Mouse (Mus musculus): Measurements from ENCODE around the gene Faiml.
A peak's percentile ranks its signal among the peaks of the same experiment; 100 is the strongest.

Faiml gene

DNA sequence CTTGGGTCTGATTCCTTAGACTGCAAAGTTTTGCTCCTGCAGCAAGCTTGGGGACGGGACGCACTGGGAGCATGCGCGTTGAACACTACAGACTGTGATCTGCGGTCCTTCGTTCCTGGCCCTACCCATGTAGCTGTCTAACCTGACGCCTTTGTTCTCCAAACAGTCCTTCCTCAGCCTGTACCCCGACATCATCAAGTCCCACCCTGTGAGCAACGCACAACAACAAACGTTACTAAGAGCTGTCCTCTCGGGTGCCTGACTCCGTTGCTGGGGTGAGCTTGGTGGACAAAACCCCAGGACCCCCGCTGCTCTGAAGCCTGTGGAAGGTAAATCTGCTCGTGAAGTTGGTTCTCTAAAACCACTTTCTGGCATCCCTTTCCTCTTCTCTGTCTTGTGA is at the start of gene Faiml:
TSS of gene Faiml (minus strand) at position 101 of the 400 bp plus-strand sequence.
- DNase-seq, result no peak

GRCm38 (mm10) chr9:99258891-99259290 is 21.9 kb upstream of the Faiml start:
- no peak for DNase-seq

DNA sequence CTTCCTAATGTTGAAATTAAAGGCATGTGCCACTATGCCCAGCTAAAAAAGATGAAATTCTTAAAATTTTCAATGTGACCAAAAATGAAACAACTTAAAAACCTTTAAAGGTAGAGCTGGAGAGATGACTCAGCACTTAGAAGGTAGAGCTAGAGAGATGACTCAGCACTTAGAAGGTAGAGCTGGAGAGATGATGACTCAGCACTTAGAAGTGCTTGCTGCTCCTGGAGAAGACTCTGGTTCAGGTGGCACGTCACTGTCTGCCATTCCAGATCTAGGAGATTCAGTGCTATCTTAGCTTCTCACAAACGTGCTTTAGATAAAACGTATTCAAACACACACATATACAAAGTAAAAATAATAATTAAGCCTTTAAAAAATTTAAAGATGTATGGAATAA is 19.8 kb upstream of the Faiml start:
- DNase-seq, result no peak

- no peak for DNase-seq
Measured at GRCm38 (mm10) chr9:99256206-99256605, 19.2 kb upstream of the Faiml start.

GRCm38 (mm10) chr9:99253861-99254260 is 16.8 kb upstream of the Faiml start:
- no peak for DNase-seq

DNA sequence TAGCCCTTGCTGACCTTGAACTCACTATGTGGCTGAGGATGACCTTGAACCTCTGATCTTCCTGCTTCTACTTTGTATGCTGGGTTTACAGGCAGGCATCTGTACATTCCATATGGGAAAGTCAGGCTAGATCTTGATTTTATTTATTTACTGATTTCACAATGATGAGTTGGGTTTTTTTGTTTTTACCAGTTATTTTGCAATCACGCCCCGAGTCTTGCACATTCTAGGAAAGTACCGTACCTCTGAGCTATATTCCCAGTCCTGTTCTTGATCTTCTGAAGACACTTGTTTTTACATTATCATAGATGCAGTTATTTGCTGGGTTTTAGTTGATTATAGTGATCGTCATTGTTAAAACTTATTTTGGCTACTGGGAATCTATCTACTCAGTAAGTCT is 11.9 kb upstream of the Faiml start:
- no peak for DNase-seq

DNA sequence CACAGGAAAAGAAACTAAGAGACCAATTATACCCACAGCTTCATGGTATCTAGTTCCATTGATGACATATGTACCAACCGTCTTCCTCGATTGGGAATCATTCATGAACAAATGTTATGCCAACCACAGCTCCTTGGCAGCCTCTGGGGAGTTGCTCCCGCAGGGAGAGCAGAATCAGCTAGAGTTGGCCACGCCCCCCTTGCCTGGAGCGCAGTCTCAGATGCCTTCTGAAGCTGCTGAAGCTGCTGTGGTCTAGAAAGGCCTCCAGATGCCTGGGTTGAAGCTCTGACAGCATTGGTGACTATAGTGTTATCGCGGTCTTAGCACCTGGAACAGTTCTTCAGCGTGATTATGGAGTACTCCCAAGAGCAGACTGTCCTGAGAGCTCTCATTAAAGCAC is 11.3 kb upstream of the Faiml start:
- DNase-seq, result no peak

GRCm38 (mm10) chr9:99243895-99244293 is 6.9 kb upstream of the Faiml start:
- DNase-seq, result no peak

DNA sequence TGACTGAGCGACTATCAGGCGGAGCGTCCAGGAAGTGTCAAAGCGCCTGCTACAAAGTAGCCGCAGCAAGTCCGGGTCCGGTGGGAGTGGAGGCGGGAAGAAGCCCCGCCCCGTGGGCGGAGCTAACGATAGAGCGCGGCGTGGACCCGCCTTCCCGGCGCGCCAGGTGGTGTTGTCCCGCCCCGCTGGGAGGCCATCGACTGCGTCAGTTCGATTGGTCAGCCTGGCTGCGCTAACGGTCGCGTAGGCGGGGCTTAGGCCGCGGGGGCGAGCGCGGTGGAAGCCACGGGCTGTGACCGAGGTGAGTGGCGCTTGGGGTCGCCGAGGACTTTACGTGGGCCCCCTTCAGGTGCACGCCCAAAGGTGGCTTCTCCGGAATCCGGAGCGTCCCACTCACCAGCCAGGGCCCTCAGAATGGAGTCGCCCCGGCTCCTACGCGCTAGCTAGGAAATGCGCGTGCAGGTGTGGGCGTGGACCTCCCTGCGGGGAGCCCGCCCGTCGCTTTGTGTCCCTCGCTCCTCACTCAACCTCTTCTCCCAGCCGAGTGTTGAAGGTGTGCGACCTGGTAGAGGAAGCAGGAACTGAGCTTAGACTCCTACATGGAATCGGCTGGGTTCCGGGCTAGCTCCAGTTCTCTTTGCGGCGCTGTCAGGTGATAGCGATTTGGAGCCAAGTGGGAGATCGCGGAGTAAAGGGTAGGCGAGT is 6.3 kb upstream of the Faiml start, which contains the start of gene Cep70:
TSS of gene Cep70 (plus strand) at position 178 of the 705 bp plus-strand sequence.
- peak; percentile 96 for DNase-seq

DNA sequence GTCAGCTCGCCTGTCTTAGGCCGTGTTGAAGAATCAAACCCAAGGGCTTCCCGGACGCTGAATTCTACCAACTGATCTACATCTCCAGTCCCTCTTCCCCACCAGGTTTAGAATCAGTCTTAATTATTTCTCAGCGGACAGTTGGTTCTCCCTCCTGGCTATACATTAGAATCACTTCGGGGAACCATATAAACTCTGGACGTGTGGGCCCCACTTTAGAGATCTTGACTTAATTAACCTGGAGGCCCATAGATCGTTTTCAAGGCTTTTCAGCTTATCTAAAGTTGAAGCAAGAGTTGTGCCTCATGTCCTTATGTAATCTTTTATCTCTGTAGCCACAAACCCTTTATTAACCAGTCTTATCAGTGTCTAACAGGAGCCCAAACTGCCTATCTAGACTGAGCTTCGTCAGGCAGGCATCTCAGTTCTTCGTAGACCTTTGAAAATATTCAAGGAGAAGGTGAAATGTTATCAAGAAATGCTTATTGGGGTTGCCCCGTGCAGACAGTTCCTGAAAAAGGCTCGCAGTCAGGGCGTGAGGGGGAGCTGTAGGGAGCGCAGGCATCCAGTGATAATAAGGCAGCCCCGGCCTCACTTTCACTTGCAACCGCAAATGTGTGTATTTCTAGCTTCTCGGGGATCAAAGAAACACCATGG is 5.6 kb upstream of the Faiml start:
- no peak for DNase-seq

GRCm38 (mm10) chr9:99242035-99242434 is 5.0 kb upstream of the Faiml start:
- peak; percentile 46 for DNase-seq

DNA sequence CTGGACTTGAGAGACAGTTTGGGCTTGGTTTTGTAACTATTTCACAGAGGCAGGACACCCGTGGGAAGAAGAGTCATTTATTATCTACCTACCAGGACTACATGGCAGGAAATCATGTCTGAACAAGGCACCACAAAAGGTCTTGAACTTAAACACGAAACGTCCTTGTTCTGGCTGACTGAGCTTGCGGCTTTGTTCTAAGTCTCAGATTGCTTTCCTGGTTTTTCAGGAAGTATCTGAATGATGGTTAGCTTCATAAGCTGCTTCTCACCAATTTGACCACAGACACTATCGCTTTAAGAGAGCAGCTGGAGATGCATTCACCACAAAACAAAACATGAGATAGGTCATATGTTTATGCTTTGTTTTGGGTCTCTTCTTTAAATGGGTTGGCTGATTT is 3.5 kb upstream of the Faiml start:
- no peak for DNase-seq

DNA sequence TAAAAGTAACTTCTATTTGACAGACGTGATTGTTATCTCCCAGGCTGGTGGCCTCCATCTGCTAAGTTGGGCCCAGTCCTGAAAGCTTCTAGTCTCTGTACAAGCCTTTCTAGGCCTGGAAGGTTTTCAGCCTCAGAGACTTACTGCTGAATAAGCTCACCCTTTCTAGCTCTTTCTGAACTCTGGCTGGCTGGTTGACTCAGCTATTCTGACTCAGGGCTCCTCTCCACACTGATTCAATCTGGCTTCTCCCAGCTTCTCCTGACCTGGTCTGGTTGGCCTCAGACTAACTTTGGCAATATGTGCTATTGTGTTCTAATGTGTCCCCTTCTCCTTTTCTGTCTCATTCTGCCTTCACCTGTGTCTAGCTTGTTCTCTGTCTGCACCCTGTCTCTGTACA is 2.2 kb upstream of the Faiml start:
- no peak for DNase-seq

- DNase-seq, result no peak
Measured at GRCm38 (mm10) chr9:99238276-99238675, 1.2 kb upstream of the Faiml start.

- DNase-seq, result no peak
Measured at GRCm38 (mm10) chr9:99229450-99229849, 7.6 kb downstream of the Faiml start.

DNA sequence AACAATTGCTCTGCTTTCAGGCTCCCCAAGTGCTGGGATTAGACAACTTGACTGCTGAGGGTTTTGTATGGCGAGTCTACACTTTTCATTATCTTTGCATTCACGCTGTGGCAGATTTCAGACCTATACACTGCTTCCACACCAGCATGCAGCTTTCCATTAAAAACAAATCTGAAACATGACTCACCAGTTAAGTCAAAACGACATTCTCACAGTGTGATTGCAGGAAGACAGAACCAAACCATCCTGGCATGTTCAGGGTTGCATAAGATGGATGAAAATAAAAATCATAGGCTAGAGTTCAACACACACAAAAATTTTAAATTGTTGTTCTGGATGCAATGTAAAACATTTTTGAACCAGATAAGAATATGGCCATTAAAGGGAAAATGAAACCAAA is 12.5 kb downstream of the Faiml start:
- DNase-seq, result no peak

- DNase-seq, result no peak
Measured at GRCm38 (mm10) chr9:99221636-99222035, 15.4 kb downstream of the Faiml start.

- DNase-seq, result no peak
Measured at GRCm38 (mm10) chr9:99217999-99218719, 18.9 kb downstream of the Faiml start.

DNA sequence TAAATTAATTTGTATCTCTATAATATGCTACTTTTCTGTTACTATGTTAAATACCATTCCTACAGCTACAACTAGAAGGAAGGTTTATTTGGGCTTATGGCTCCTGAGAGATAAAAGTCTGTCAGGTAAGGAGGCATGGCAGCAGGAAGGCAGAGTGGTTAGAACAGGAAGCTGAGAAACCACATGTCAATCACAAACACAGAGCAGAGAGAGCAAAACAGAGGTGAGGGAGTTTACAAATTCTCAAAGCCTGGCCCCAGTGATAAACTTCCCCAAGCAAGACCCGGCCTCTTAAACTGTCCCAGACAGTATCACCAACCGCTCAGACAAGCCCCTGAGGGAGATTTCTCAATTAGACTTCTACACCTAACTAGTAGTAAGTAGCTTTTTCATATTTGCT is 20.9 kb downstream of the Faiml start:
- DNase-seq, result no peak

DNA sequence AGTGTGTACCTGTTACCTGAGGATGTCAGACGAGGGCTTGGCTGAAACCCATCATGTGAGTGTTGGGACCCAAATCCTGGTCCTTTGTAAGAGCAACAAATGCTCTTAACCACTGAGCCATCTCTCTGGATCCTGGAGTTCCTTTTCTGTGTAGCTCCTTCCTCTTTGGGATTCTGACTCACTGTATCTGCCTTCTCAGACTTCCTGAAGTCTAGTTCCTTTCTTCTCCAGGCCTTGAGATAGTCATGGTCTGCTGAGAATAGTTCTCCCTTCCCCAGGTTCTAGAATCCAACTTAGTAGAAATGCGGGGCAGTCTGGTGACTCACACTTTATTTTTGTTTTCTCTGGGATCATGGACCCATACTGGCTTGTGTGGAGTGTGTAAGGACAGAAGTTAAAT is 24.4 kb downstream of the Faiml start:
- no peak for DNase-seq

- no peak for DNase-seq
Measured at GRCm38 (mm10) chr9:99183043-99183670, 53.9 kb downstream of the Faiml start.

- no peak for DNase-seq
Measured at GRCm38 (mm10) chr9:99182121-99182520, 54.9 kb downstream of the Faiml start.

GRCm38 (mm10) chr9:99180272-99180671 is 56.8 kb downstream of the Faiml start:
- no peak for DNase-seq
